Mouse (Mus musculus) embryonic facial prominence, embryonic 15.5 days (tissue): ENCODE measurements at regions not wholly inside any gene's neighbourhood (a gene's known extent, or its start where the extent isn't known, plus 50 kb on each side); places are given as distances from the start of the nearest gene placed in this dataset.

Experiments
- ATAC-seq: fragments of 200-750 bp; cut with Nextera tagmentation; 2 replicates; pipeline ENCODE4 v1.8.0; 2017; ENCODE audit warnings: low read depth, moderate TSS enrichment; ENCODE audit not compliant: insufficient number of reproducible peaks, low FRiP score, low TSS enrichment
- H3K27ac ChIP-seq: fragments of 300-500 bp; sonication (generic); replicated peaks from 2 replicates; pipeline ENCODE4 v1.5.1; 2015; ENCODE audit warnings: mild to moderate bottlenecking, inconsistent platforms
- H3K27me3 ChIP-seq: fragments of 300-500 bp; sonication (generic); 2 replicates; pipeline ENCODE4 v1.6.1; 2015; ENCODE audit warnings: inconsistent platforms
- H3K36me3 ChIP-seq: fragments of 300-500 bp; sonication (generic); 2 replicates; pipeline ENCODE4 v1.6.1; 2015; ENCODE audit warnings: mild to moderate bottlenecking, inconsistent platforms
- H3K4me1 ChIP-seq: fragments of 300-500 bp; sonication (generic); 2 replicates; pipeline ENCODE4 v1.6.1; 2015; ENCODE audit warnings: inconsistent platforms
- H3K4me2 ChIP-seq: fragments of 300-500 bp; sonication (generic); replicated peaks from 2 replicates; pipeline ENCODE4 v1.6.1; 2015; ENCODE audit warnings: mild to moderate bottlenecking, inconsistent platforms
- H3K4me3 ChIP-seq: fragments of 300-500 bp; sonication (generic); replicated peaks from 2 replicates; pipeline ENCODE4 v1.5.1; 2015; ENCODE audit warnings: mild to moderate bottlenecking, inconsistent platforms
- H3K9ac ChIP-seq: fragments of 300-500 bp; sonication (generic); 2 replicates; pipeline ENCODE4 v1.6.1; 2015; ENCODE audit warnings: inconsistent platforms
- H3K9me3 ChIP-seq: fragments of 300-500 bp; sonication (generic); replicated peaks from 2 replicates; pipeline ENCODE4 v1.6.1; 2016; ENCODE audit warnings: inconsistent platforms
- WGBS: fragments of 180-500 bp; shearing (Covaris S2); methylation state at CpG from one replicate; pipeline ENCODE4 v1.1.7; 2015; 5-methylcytosine and 5-hydroxymethylcytosine counted together

DNA sequence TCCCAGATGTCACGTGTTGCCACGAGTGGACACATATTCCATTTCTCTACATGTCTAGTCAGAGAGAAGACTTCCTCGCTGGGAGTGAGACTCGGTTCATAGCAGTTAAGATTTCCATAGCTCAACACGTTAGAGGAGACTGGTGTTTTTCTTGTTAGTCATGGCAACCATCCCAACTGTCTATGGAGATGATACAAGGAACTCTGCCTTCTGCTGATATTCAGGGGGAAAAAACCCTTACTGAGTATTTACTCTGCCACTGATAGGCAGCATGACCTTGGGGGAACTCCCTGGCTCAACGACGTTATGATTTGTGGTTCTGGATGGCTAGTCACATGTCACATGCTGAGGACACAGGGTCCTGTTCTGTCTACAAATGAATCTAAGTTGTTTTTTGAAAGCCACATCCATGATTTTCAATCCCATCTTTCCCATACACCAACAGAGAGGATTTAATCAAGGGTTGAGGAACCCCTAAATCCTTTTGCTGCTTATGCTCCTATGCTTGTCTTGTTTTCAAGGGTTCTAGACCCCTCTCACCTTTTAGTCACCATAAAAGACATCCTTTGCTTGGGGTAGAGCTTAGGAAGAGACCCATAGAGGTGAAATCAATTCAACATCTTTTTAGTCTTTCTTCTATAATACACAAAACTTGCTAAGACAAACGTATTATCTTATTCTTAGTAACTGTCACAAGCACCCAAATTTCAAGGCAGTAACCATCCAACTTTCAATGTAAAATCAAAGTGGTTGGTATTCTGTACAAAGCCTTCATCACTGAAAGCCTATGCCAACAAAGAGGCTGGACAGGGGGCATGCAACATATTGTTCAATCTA, 50.2 kb upstream of the Adtrp start:
- Histone ChIP-seq H3K4me3 (no peak overlapping the region), H3K4me2 (no peak overlapping the region), H3K27ac (no peak overlapping the region), H3K9ac (no peak overlapping the region), H3K4me1 (no peaks in the 10 kb centered on the region), H3K27me3 (no peaks in the 10 kb centered on the region), H3K36me3 (no peaks in the 10 kb centered on the region), H3K9me3 (no peaks in the 10 kb centered on the region)
- ATAC-seq: no peak
- 85% methylated on average over 8 of the region's 8 CpGs for WGBS
